Mouse (Mus musculus) liver, embryonic 14.5 days (tissue): ENCODE measurements at regions not wholly inside any gene's neighbourhood (a gene's known extent, or its start where the extent isn't known, plus 50 kb on each side); places are given as distances from the start of the nearest gene placed in this dataset.

Source experiments
- CTCF ChIP-seq: IDR thresholded peaks from 2 replicates; pipeline ENCODE4 v1.5.1; 2016; ENCODE audit warnings: antibody characterized with exemption, low read depth, control low read depth
- EP300 ChIP-seq: IDR thresholded peaks from 2 replicates; pipeline ENCODE4 v1.6.1; 2016; ENCODE audit warnings: antibody characterized with exemption, low read depth

GRCm38 (mm10) chr16:54047836-54048235 lies 1250.0 kb downstream of the Zpld1 start:
- no peak for TF ChIP-seq CTCF
- no peak for TF ChIP-seq EP300
